Comparison of ENCODE assay signal across 21 mouse cellular contexts in genomic region chr9:7633936-7634335, GRCm38 (mm10). TPM values are rescaled to one million over a fixed set of nuclear protein-coding genes. Genes with fewer than 3 reads are reported as not detected.
"Had no signal": no experiment of that assay in that cellular context is flagged by ENCODE, and none has a peak within 500 bp of the region (broad histone marks: within the 10 kb centered on the region; RNA-seq: fewer than 3 reads in every experiment).

No protein-coding gene starts in this region.

- DNase-seq: kidney, postnatal 10 days; kidney, postnatal 4 days; left cerebral cortex, postnatal 4 days; lung, adult 18-20 months; thymus, adult 2 months; thymus, postnatal 25 days had no signal

- H3K9ac ChIP-seq: limb, embryonic 13.5 days; liver, embryonic 14.5 days; midbrain, embryonic 12.5 days; neural tube, embryonic 15.5 days; stomach, embryonic 15.5 days had no signal

- H3K27me3 ChIP-seq: limb, embryonic 13.5 days; midbrain, embryonic 12.5 days; neural tube, embryonic 15.5 days; stomach, embryonic 15.5 days had no signal

- H3K4me3 ChIP-seq: layer of hippocampus, adult 2 months; limb, embryonic 13.5 days; midbrain, embryonic 12.5 days; neural tube, embryonic 15.5 days; stomach, embryonic 15.5 days had no signal

- H3K27ac ChIP-seq: layer of hippocampus, adult 2 months; limb, embryonic 13.5 days; liver, embryonic 14.5 days; midbrain, embryonic 12.5 days; neural tube, embryonic 15.5 days; stomach, embryonic 15.5 days had no signal

- H3K9me3 ChIP-seq: limb, embryonic 13.5 days; midbrain, embryonic 12.5 days; neural tube, embryonic 15.5 days; stomach, embryonic 15.5 days had no signal

- H3K4me1 ChIP-seq: limb, embryonic 13.5 days; midbrain, embryonic 12.5 days; neural tube, embryonic 15.5 days; stomach, embryonic 15.5 days had no signal

- ATAC-seq: midbrain, embryonic 16.5 days had no signal

- H3K36me3 ChIP-seq: limb, embryonic 13.5 days; midbrain, embryonic 12.5 days; neural tube, embryonic 15.5 days; stomach, embryonic 15.5 days had no signal

- H3K4me2 ChIP-seq: limb, embryonic 13.5 days; midbrain, embryonic 12.5 days; neural tube, embryonic 15.5 days; stomach, embryonic 15.5 days had no signal

RNA-seq across cellular contexts. Expression of gene Mmp20, which starts 5.9 kb away (rescaled TPM):
- total RNA-seq: layer of hippocampus, adult 2 months; layer of hippocampus, postnatal 10 days; left cerebral cortex, adult 18-20 months; left cerebral cortex, postnatal 10 days; left cerebral cortex, postnatal 4 days; megakaryocyte-erythroid progenitor cell, adult 5-6 weeks had no signal
- polyA plus RNA-seq: limb, embryonic 13.5 days; liver, adult 2 months; liver, embryonic 14.5 days; lung, embryonic 16.5 days; midbrain, embryonic 12.5 days; midbrain, embryonic 16.5 days; neural tube, embryonic 15.5 days; spleen, adult 2 months; stomach, embryonic 15.5 days; testis, adult 2 months had no signal

RNA-seq across cellular contexts. Expression of gene Mmp7, which starts 58.0 kb away (rescaled TPM):
- total RNA-seq: layer of hippocampus, adult 2 months; layer of hippocampus, postnatal 10 days; left cerebral cortex, adult 18-20 months; left cerebral cortex, postnatal 10 days; left cerebral cortex, postnatal 4 days; megakaryocyte-erythroid progenitor cell, adult 5-6 weeks had no signal
- polyA plus RNA-seq: limb, embryonic 13.5 days; liver, adult 2 months; liver, embryonic 14.5 days; lung, embryonic 16.5 days; midbrain, embryonic 12.5 days; midbrain, embryonic 16.5 days; neural tube, embryonic 15.5 days; spleen, adult 2 months; testis, adult 2 months had no signal
